Mouse (Mus musculus): ENCODE measurements at regions not wholly inside any gene's neighbourhood (a gene's known extent, or its start where the extent isn't known, plus 50 kb on each side); places are given as distances from the start of the nearest gene placed in this dataset.

- Histone ChIP-seq H3K27me3 (no peaks in the 10 kb centered on the region), H3K27ac (no peak overlapping the region), H3K4me1 (no peaks in the 10 kb centered on the region), H3K9me3 (no peaks in the 10 kb centered on the region; the same call in 1 of the 2 replicates), H3K9ac (no peak overlapping the region), H3K36me3 (no peaks in the 10 kb centered on the region), H3K4me3 (no peak overlapping the region), H3K4me2 (replicated peaks) (no peak overlapping the region)
- no peak for ATAC-seq (ENCODE audit: low FRiP score, low read depth)
- 94% methylated on average over 5 of the region's 5 CpGs for WGBS
These were observed 52.3 kb upstream of the Zfp536 start for GRCm38 (mm10) chr7:37825766-37826165.

Measured in limb, embryonic 13.5 days (tissue).